Mouse (Mus musculus) embryonic facial prominence, embryonic 14.5 days (tissue): ENCODE data around the gene Dicer1. TPM values are rescaled to one million over a fixed set of nuclear protein-coding genes. Genes with fewer than 3 reads are reported as not detected.
"Not testable (repeated sequence)": the region's sequence is repeated elsewhere in the genome, so short reads cannot be mapped to it uniquely, and the experiment has no call there.

Source experiments
- ATAC-seq: fragments of 200-750 bp; cut with Nextera tagmentation; 2 replicates; pipeline ENCODE4 v1.8.0; 2017; ENCODE audit warnings: low read depth, moderate number of reproducible peaks, moderate TSS enrichment
- DNase-seq: peaks from one replicate; pipeline ENCODE4 v3.0.0-alpha.2; 2015; ENCODE audit warnings: low spot score
- H3K27ac ChIP-seq: fragments of 300-500 bp; sonication (generic); replicated peaks from 2 replicates; pipeline ENCODE4 v1.5.1; 2014; ENCODE audit warnings: low read depth, mild to moderate bottlenecking, low read length, moderate library complexity
- H3K27me3 ChIP-seq: fragments of 300-500 bp; sonication (generic); replicated peaks from 2 replicates; pipeline ENCODE4 v1.6.1; 2014; ENCODE audit warnings: low read length; ENCODE audit not compliant: control insufficient read depth, insufficient read depth
- H3K36me3 ChIP-seq: fragments of 300-500 bp; sonication (generic); 2 replicates; pipeline ENCODE4 v1.6.1; 2014; ENCODE audit warnings: low read length, mixed read lengths; ENCODE audit not compliant: control insufficient read depth, insufficient read depth
- H3K4me1 ChIP-seq: fragments of 300-500 bp; sonication (generic); 2 replicates; pipeline ENCODE4 v1.6.1; 2014; ENCODE audit warnings: antibody characterized with exemption, low read length; ENCODE audit not compliant: control insufficient read depth, insufficient read depth
- H3K4me2 ChIP-seq: fragments of 300-500 bp; sonication (generic); 2 replicates; pipeline ENCODE4 v1.6.1; 2014; ENCODE audit warnings: low read depth, mild to moderate bottlenecking, low read length, moderate library complexity, mixed read lengths
- H3K4me3 ChIP-seq: fragments of 300-500 bp; sonication (generic); 2 replicates; pipeline ENCODE4 v1.5.1; 2014; ENCODE audit warnings: low read depth, mild to moderate bottlenecking, low read length
- H3K9ac ChIP-seq: fragments of 300-500 bp; sonication (generic); 2 replicates; pipeline ENCODE4 v1.6.1; 2014; ENCODE audit warnings: low read depth, mild to moderate bottlenecking, low read length, moderate library complexity, mixed read lengths
- H3K9me3 ChIP-seq: fragments of 300-500 bp; sonication (generic); 2 replicates; pipeline ENCODE4 v1.6.1; 2016; ENCODE audit warnings: low read length; ENCODE audit not compliant: control insufficient read depth
- WGBS: fragments of 180-500 bp; shearing (Covaris S2); extraction: QIAGEN DNeasy Blood & Tissue Kit; methylation state at CpG from one replicate; pipeline ENCODE4 v1.1.7; 2014; 5-methylcytosine and 5-hydroxymethylcytosine counted together
- polyA plus RNA-seq: library from polyadenylated mRNA; unstranded; fragments of >200 nt; fragmentation: Nextera tagmentation; extraction: Ambion mirVana; gene quantifications from 2 replicates; pipeline ENCODE4 v1.2.1, GENCODE M21; 2014

Dicer1 gene
- polyA plus RNA-seq, 1 experiment from 2014 or later, result 19.5 TPM

- 87% methylated on average over 10 of the region's 10 CpGs for WGBS
- H3K4me3 ChIP-seq, result no peak overlapping the region
- no peak overlapping the region for H3K27ac ChIP-seq
- H3K9ac ChIP-seq, result no peak overlapping the region
- DNase-seq (no peak), ATAC-seq (no peak)
- peaks cover 24% of the 10 kb centered on the region for H3K36me3 ChIP-seq
- no peak overlapping the region for H3K4me2 ChIP-seq
- H3K9me3 ChIP-seq, result no peaks in the 10 kb centered on the region
- peaks cover 16% of the 10 kb centered on the region for H3K4me1 ChIP-seq
- no peaks in the 10 kb centered on the region for H3K27me3 ChIP-seq
Observed at GRCm38 (mm10) chr12:104737666-104738065, 14.1 kb downstream of the Dicer1 start.

GRCm38 (mm10) chr12:104735993-104736395 lies 15.8 kb downstream of the Dicer1 start:
- no peak overlapping the region for H3K9ac ChIP-seq
- WGBS, result 72% methylated on average over 3 of the region's 3 CpGs
- DNase-seq (no peak), ATAC-seq (no peak)
- H3K4me3 ChIP-seq, result no peak overlapping the region
- H3K36me3 ChIP-seq, result peaks cover 34% of the 10 kb centered on the region
- no peaks in the 10 kb centered on the region for H3K27me3 ChIP-seq
- H3K9me3 ChIP-seq, result no peaks in the 10 kb centered on the region
- no peak overlapping the region for H3K27ac ChIP-seq
- H3K4me2 ChIP-seq, result no peak overlapping the region
- 0 out of 2 replicates have a peak, but pooled peaks cover 4% of the 10 kb centered on the region for H3K4me1 ChIP-seq

GRCm38 (mm10) chr12:104733165-104733564 lies 18.6 kb downstream of the Dicer1 start:
- no peak overlapping the region for H3K4me3 ChIP-seq
- H3K4me2 ChIP-seq, result no peak overlapping the region
- H3K9me3 ChIP-seq, result no peaks in the 10 kb centered on the region
- H3K27me3 ChIP-seq, result no peaks in the 10 kb centered on the region
- ATAC-seq (no peak), DNase-seq (no peak)
- no peak overlapping the region for H3K9ac ChIP-seq
- peaks cover 59% of the 10 kb centered on the region for H3K36me3 ChIP-seq
- H3K27ac ChIP-seq, result no peak overlapping the region
- H3K4me1 ChIP-seq, result no peaks in the 10 kb centered on the region

GRCm38 (mm10) chr12:104731782-104732181 lies 20.0 kb downstream of the Dicer1 start:
- H3K4me1 ChIP-seq, result no peaks in the 10 kb centered on the region
- H3K4me3 ChIP-seq, result no peak overlapping the region
- H3K9me3 ChIP-seq, result no peaks in the 10 kb centered on the region
- no peaks in the 10 kb centered on the region for H3K27me3 ChIP-seq
- DNase-seq (no peak), ATAC-seq (no peak)
- peaks cover 62% of the 10 kb centered on the region for H3K36me3 ChIP-seq
- 73% methylated on average over 3 of the region's 3 CpGs for WGBS
- no peak overlapping the region for H3K9ac ChIP-seq
- H3K4me2 ChIP-seq, result no peak overlapping the region
- no peak overlapping the region for H3K27ac ChIP-seq

- not testable (repeated sequence) for H3K27me3 ChIP-seq, H3K4me3 ChIP-seq, H3K4me2 ChIP-seq, DNase-seq, H3K9ac ChIP-seq, H3K27ac ChIP-seq, H3K9me3 ChIP-seq, ATAC-seq, H3K4me1 ChIP-seq
- 73% methylated on average over 2 of the region's 2 CpGs for WGBS
- peaks cover 85% of the 10 kb centered on the region for H3K36me3 ChIP-seq
Observed at GRCm38 (mm10) chr12:104726436-104726835, 25.3 kb downstream of the Dicer1 start.

- Histone ChIP-seq H3K27ac (no peak overlapping the region), H3K36me3 (peaks cover 67% of the 10 kb centered on the region), H3K27me3 (no peaks in the 10 kb centered on the region), H3K4me2 (no peak overlapping the region), H3K9me3 (no peaks in the 10 kb centered on the region), H3K9ac (no peak overlapping the region), H3K4me1 (no peaks in the 10 kb centered on the region), H3K4me3 (no peak overlapping the region)
- no peak for ATAC-seq
- 91% methylated on average over 10 of the region's 10 CpGs for WGBS
- no peak for DNase-seq
Observed at GRCm38 (mm10) chr12:104722056-104722455, 29.7 kb downstream of the Dicer1 start.

GRCm38 (mm10) chr12:104721011-104721410 lies 30.7 kb downstream of the Dicer1 start:
- DNase-seq (peak; percentile 13), ATAC-seq (no peak)
- WGBS, result 70% methylated on average over 3 of the region's 3 CpGs
- peaks cover 68% of the 10 kb centered on the region for H3K36me3 ChIP-seq
- H3K9ac ChIP-seq, result no peak overlapping the region
- H3K4me3 ChIP-seq, result no peak overlapping the region
- no peaks in the 10 kb centered on the region for H3K27me3 ChIP-seq
- no peaks in the 10 kb centered on the region for H3K4me1 ChIP-seq
- H3K27ac ChIP-seq, result no peak overlapping the region
- no peaks in the 10 kb centered on the region for H3K9me3 ChIP-seq
- H3K4me2 ChIP-seq, result no peak overlapping the region

- WGBS, result 80% methylated on average over 5 of the region's 5 CpGs
- no peaks in the 10 kb centered on the region for H3K9me3 ChIP-seq
- H3K27ac ChIP-seq, result no peak overlapping the region
- no peak overlapping the region for H3K4me2 ChIP-seq
- H3K9ac ChIP-seq, result 0 out of 2 replicates have a peak overlapping the region, but pooled peaks have one; percentile 22
- ATAC-seq (peak; percentile 53; the same call in 1 of the 2 replicates), DNase-seq (no peak)
- peaks cover 75% of the 10 kb centered on the region for H3K36me3 ChIP-seq
- H3K27me3 ChIP-seq, result no peaks in the 10 kb centered on the region
- no peaks in the 10 kb centered on the region for H3K4me1 ChIP-seq
- H3K4me3 ChIP-seq, result no peak overlapping the region
Observed at GRCm38 (mm10) chr12:104718956-104719355, 32.8 kb downstream of the Dicer1 start.

GRCm38 (mm10) chr12:104716409-104716808 lies 35.3 kb downstream of the Dicer1 start:
- H3K4me3 ChIP-seq, result no peak overlapping the region
- WGBS, result 37% methylated on average over 5 of the region's 5 CpGs
- peaks cover 74% of the 10 kb centered on the region for H3K36me3 ChIP-seq
- H3K9ac ChIP-seq, result no peak overlapping the region
- no peak overlapping the region for H3K4me2 ChIP-seq
- H3K4me1 ChIP-seq, result no peaks in the 10 kb centered on the region
- H3K27ac ChIP-seq, result no peak overlapping the region
- no peaks in the 10 kb centered on the region for H3K9me3 ChIP-seq
- no peaks in the 10 kb centered on the region for H3K27me3 ChIP-seq
- ATAC-seq (no peak), DNase-seq (no peak)
